8 mouse cellular contexts compared by ENCODE assay signal in genomic region chr14:58072771-58073501, GRCm38 (mm10). TPM values are rescaled to one million over a fixed set of nuclear protein-coding genes. Genes with fewer than 3 reads are reported as not detected.
DNase-seq lines count a peak whose midpoint lies in the region; ATAC-seq and TF ChIP-seq lines count a peak whose summit lies in the region.

No protein-coding gene starts in this region.

- no peak overlapping the region for H3K27ac ChIP-seq in lung, embryonic 15.5 days
- H3K27ac ChIP-seq in forebrain, embryonic 15.5 days (replicated peaks), result no peak overlapping the region
- H3K27ac ChIP-seq in intestine, embryonic 14.5 days (ENCODE audit: low read depth), result peak overlapping the region; percentile 62; the same call in 1 of the 2 replicates
- H3K27ac ChIP-seq in liver, postnatal 0 days (ENCODE audit: low read depth), result no peak overlapping the region
- 0 out of 2 replicates have a peak overlapping the region, but pooled peaks have one; percentile 18 for H3K27ac ChIP-seq in stomach, postnatal 0 days (replicated peaks)

- H3K4me1 ChIP-seq in lung, embryonic 15.5 days, result peaks cover 54% of the 10 kb centered on the region
- H3K4me1 ChIP-seq in forebrain, embryonic 15.5 days, result peaks cover 63% of the 10 kb centered on the region
- peaks cover 16% of the 10 kb centered on the region for H3K4me1 ChIP-seq in intestine, embryonic 14.5 days (replicated peaks; ENCODE audit: control insufficient read depth, insufficient read depth, low read length)
- H3K4me1 ChIP-seq in liver, postnatal 0 days (ENCODE audit: insufficient read depth), result peaks cover 31% of the 10 kb centered on the region
- peaks cover 2% of the 10 kb centered on the region; the same call in 1 of the 2 replicates for H3K4me1 ChIP-seq in stomach, postnatal 0 days (replicated peaks; ENCODE audit: control insufficient read depth, insufficient read depth)

- under 1% methylated on average over 29 of the region's 29 CpGs for WGBS in lung, embryonic 15.5 days
- under 1% methylated on average over 29 of the region's 29 CpGs for WGBS in forebrain, embryonic 15.5 days
- under 1% methylated on average over 29 of the region's 29 CpGs for WGBS in intestine, embryonic 14.5 days
- WGBS in liver, postnatal 0 days (ENCODE audit: insufficient replicate concordance), result 2% methylated on average over 29 of the region's 29 CpGs
- under 1% methylated on average over 29 of the region's 29 CpGs for WGBS in stomach, postnatal 0 days

- no peaks in the 10 kb centered on the region for H3K36me3 ChIP-seq in lung, embryonic 15.5 days
- H3K36me3 ChIP-seq in forebrain, embryonic 15.5 days, result no peaks in the 10 kb centered on the region
- H3K36me3 ChIP-seq in intestine, embryonic 14.5 days (ENCODE audit: control insufficient read depth, insufficient read depth, low read length), result no peaks in the 10 kb centered on the region
- H3K36me3 ChIP-seq in liver, postnatal 0 days (replicated peaks; ENCODE audit: insufficient read depth, low read length), result no peaks in the 10 kb centered on the region
- no peaks in the 10 kb centered on the region for H3K36me3 ChIP-seq in stomach, postnatal 0 days (ENCODE audit: control insufficient read depth, insufficient read depth, low read length)

- H3K4me2 ChIP-seq in lung, embryonic 15.5 days, result peak overlapping the region; percentile 97
- peak overlapping the region; percentile 99 for H3K4me2 ChIP-seq in forebrain, embryonic 15.5 days (replicated peaks)
- H3K4me2 ChIP-seq in intestine, embryonic 14.5 days (ENCODE audit: low read length), result peak overlapping the region; percentile 77
- H3K4me2 ChIP-seq in liver, postnatal 0 days (ENCODE audit: low read depth, low read length), result peak overlapping the region; percentile 75
- H3K4me2 ChIP-seq in stomach, postnatal 0 days (replicated peaks; ENCODE audit: low read depth), result peak overlapping the region; percentile 93

- no peaks in the 10 kb centered on the region for H3K9me3 ChIP-seq in lung, embryonic 15.5 days
- no peaks in the 10 kb centered on the region for H3K9me3 ChIP-seq in forebrain, embryonic 15.5 days
- H3K9me3 ChIP-seq in intestine, embryonic 14.5 days (ENCODE audit: control insufficient read depth, low read length), result no peaks in the 10 kb centered on the region
- no peaks in the 10 kb centered on the region for H3K9me3 ChIP-seq in liver, postnatal 0 days (ENCODE audit: low read length)
- no peaks in the 10 kb centered on the region for H3K9me3 ChIP-seq in stomach, postnatal 0 days (ENCODE audit: control insufficient read depth, low read length)

- peak overlapping the region; percentile 15; the same call in 1 of the 2 replicates for H3K9ac ChIP-seq in lung, embryonic 15.5 days
- peak overlapping the region; percentile 30 for H3K9ac ChIP-seq in forebrain, embryonic 15.5 days (replicated peaks)
- peak overlapping the region; percentile 55 for H3K9ac ChIP-seq in intestine, embryonic 14.5 days (ENCODE audit: low read length)
- H3K9ac ChIP-seq in liver, postnatal 0 days (replicated peaks), result no peak overlapping the region
- peak overlapping the region; percentile 63 for H3K9ac ChIP-seq in stomach, postnatal 0 days (ENCODE audit: low read length)

- no peak for TF ChIP-seq CTCF in liver, postnatal 0 days (IDR thresholded peaks at IDR 0.05; ENCODE audit: low read depth)
- TF ChIP-seq CTCF in stomach, postnatal 0 days (IDR thresholded peaks at IDR 0.05; ENCODE audit: low read depth), result no peak

- peak overlapping the region; percentile 56 for H3K4me3 ChIP-seq in lung, embryonic 15.5 days
- H3K4me3 ChIP-seq in forebrain, embryonic 15.5 days, result peak overlapping the region; percentile 54
- peak overlapping the region; percentile 56 for H3K4me3 ChIP-seq in intestine, embryonic 14.5 days (ENCODE audit: low read depth, low read length)
- H3K4me3 ChIP-seq in liver, postnatal 0 days (ENCODE audit: low read depth, low read length), result peak overlapping the region; percentile 50
- peak overlapping the region; percentile 61 for H3K4me3 ChIP-seq in stomach, postnatal 0 days (ENCODE audit: low read depth, low read length)

- no peak for ATAC-seq in lung, embryonic 15.5 days (ENCODE audit: borderline replicate concordance, extremely low read depth, low FRiP score, low TSS enrichment)
- no peak for ATAC-seq in forebrain, embryonic 15.5 days (replicated peaks)
- ATAC-seq in intestine, embryonic 14.5 days (replicated peaks; ENCODE audit: low FRiP score, low TSS enrichment, low read depth), result no peak
- ATAC-seq in liver, postnatal 0 days, result no peak
- no peak for ATAC-seq in stomach, postnatal 0 days (ENCODE audit: low FRiP score, low TSS enrichment)

- H3K27me3 ChIP-seq in lung, embryonic 15.5 days, result peaks cover 89% of the 10 kb centered on the region
- H3K27me3 ChIP-seq in forebrain, embryonic 15.5 days, result peaks cover 65% of the 10 kb centered on the region
- peaks cover 77% of the 10 kb centered on the region for H3K27me3 ChIP-seq in intestine, embryonic 14.5 days (replicated peaks; ENCODE audit: control insufficient read depth, insufficient read depth, low read length)
- peaks cover 93% of the 10 kb centered on the region for H3K27me3 ChIP-seq in liver, postnatal 0 days (ENCODE audit: insufficient read depth, low read length)
- H3K27me3 ChIP-seq in stomach, postnatal 0 days (ENCODE audit: control insufficient read depth, insufficient read depth, low read length), result no peaks in the 10 kb centered on the region

- no peak for DNase-seq in lung, postnatal 36 days
- DNase-seq in brain, adult 2 months (ENCODE audit: low read depth, low spot score), result peak; percentile 39
- DNase-seq in intestine, embryonic 14.5 days (ENCODE audit: low spot score), result peak; percentile 76
- no peak for DNase-seq in liver, postnatal 0 days
- DNase-seq in stomach, postnatal 0 days (ENCODE audit: low spot score), result peak; percentile 39
- no peak for DNase-seq in T-cell, adult 2 months (ENCODE audit: low spot score)

- no peak for TF ChIP-seq EP300 in liver, postnatal 0 days (IDR thresholded peaks at IDR 0.05; ENCODE audit: low read depth)
- no peak for TF ChIP-seq EP300 in stomach, postnatal 0 days (optimal IDR thresholded peaks at IDR 0.05)

RNA-seq across cellular contexts. Expression of gene Fgf9, which starts 2.6 kb away (rescaled TPM):
- polyA plus RNA-seq in lung, embryonic 15.5 days (2015; fragmentation: Nextera tagmentation; extraction: Ambion mirVana), result 8.2 and 8.7 TPM in 2 replicates
- polyA plus RNA-seq in forebrain, embryonic 15.5 days (2015; fragmentation: Nextera tagmentation; extraction: Ambion mirVana), result 8.4 and 9.0 TPM in 2 replicates
- 21.1 and 22.1 TPM in 2 replicates for polyA plus RNA-seq in intestine, embryonic 14.5 days (2014; fragmentation: Nextera tagmentation; extraction: Ambion mirVana)
- 0.19 and 0.20 TPM in 2 replicates for polyA plus RNA-seq in liver, postnatal 0 days (2015; fragmentation: Nextera tagmentation; extraction: Ambion mirVana)
- polyA plus RNA-seq in stomach, postnatal 0 days (2015; fragmentation: Nextera tagmentation; extraction: Ambion mirVana), result 5.9 and 6.3 TPM in 2 replicates

Comparison
In these comparisons a context has a peak if more than half of its experiments do, and no peak if none do; other contexts are left out.
1. H3K27ac ChIP-seq: peak in intestine, embryonic 14.5 days (single experiment) and stomach, postnatal 0 days (single experiment); none in lung, embryonic 15.5 days (single experiment), forebrain, embryonic 15.5 days (single experiment) and liver, postnatal 0 days (single experiment).
2. DNase-seq: peak in brain, adult 2 months (single experiment), intestine, embryonic 14.5 days (single experiment) and stomach, postnatal 0 days (single experiment); none in lung, postnatal 36 days (single experiment), liver, postnatal 0 days (single experiment) and T-cell, adult 2 months (single experiment).
3. Peak in every context shown above with its lines, with median percentiles within 50 percentile points of each other: H3K4me2 ChIP-seq and H3K4me3 ChIP-seq.